Mouse (Mus musculus) embryonic facial prominence, embryonic 12.5 days (tissue): Measurements from ENCODE around the gene Col26a1. TPM values are rescaled to one million over a fixed set of nuclear protein-coding genes. Genes with fewer than 3 reads are reported as not detected.

Experiments
- ATAC-seq: fragments of 200-750 bp; cut with Nextera tagmentation; 2 replicates; pipeline ENCODE4 v1.8.0; 2017; ENCODE audit not compliant: insufficient number of reproducible peaks, insufficient read depth, low FRiP score, low TSS enrichment
- H3K27ac ChIP-seq: fragments of 300-500 bp; sonication (generic); 2 replicates; pipeline ENCODE4 v1.5.1; 2016; ENCODE audit warnings: mild to moderate bottlenecking
- H3K27me3 ChIP-seq: fragments of 300-500 bp; sonication (generic); 2 replicates; pipeline ENCODE4 v1.6.1; 2016; ENCODE audit warnings: mild to moderate bottlenecking, moderate library complexity
- H3K36me3 ChIP-seq: fragments of 300-500 bp; sonication (generic); 2 replicates; pipeline ENCODE4 v1.6.1; 2016; ENCODE audit warnings: mild to moderate bottlenecking
- H3K4me1 ChIP-seq: fragments of 300-500 bp; sonication (generic); 2 replicates; pipeline ENCODE4 v1.6.1; 2016
- H3K4me2 ChIP-seq: fragments of 300-500 bp; sonication (generic); replicated peaks from 2 replicates; pipeline ENCODE4 v1.6.1; 2016; ENCODE audit warnings: mild to moderate bottlenecking, moderate library complexity
- H3K4me3 ChIP-seq: fragments of 300-500 bp; sonication (generic); 2 replicates; pipeline ENCODE4 v1.5.1; 2016; ENCODE audit warnings: mild to moderate bottlenecking
- H3K9ac ChIP-seq: fragments of 300-500 bp; sonication (generic); 2 replicates; pipeline ENCODE4 v1.6.1; 2016; ENCODE audit warnings: mild to moderate bottlenecking, moderate library complexity
- H3K9me3 ChIP-seq: fragments of 300-500 bp; sonication (generic); 2 replicates; pipeline ENCODE4 v1.6.1; 2016; ENCODE audit warnings: mild to moderate bottlenecking, moderate library complexity
- WGBS: fragments of 180-500 bp; shearing (Covaris S2); methylation state at CpG from one replicate; pipeline ENCODE4 v1.1.7; 2016; 5-methylcytosine and 5-hydroxymethylcytosine counted together
- polyA plus RNA-seq: library from polyadenylated mRNA; unstranded; fragments of >200 nt; fragmentation: Nextera tagmentation; extraction: Ambion mirVana; gene quantifications from 2 replicates; pipeline ENCODE4 v1.2.1, GENCODE M21; 2016

Col26a1 gene
- 239 and 242 TPM in 2 replicates for polyA plus RNA-seq

DNA sequence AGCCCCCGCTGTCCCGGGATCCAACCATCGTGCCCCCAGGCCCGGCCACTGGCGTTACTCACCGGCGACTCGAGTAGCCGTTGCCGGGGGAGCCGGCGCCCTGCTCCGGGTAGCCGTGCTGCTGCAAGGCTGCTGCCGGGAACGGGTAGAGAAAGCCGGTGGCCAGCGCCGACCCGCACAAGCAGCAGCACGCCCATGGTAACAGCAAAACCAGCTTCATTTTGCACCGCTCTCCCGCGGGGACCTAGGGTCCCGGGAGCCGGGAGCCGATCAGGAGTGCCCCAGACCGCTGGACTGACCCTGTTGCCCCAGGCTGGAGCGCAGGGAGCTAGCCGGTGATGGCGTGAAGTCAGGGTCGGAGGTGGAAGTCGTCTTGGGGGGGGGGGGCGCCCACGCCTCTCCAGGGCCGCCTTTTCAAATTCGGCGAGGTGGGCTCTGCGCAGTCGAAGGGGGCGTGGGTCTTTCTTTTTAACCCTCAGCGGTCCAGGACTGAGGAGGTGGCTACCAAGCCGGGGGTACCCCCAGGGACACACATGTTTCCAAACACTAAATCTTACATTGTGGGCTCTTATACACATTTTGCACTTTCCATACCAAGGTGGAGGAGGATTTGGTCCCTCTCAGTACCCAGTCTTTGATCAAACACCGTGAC, at the start of gene Col26a1:
TSS of gene Col26a1 (minus strand) at position 422 of the 652 bp plus-strand sequence.
- ATAC-seq, result peak; percentile 30; the same call in 1 of the 2 replicates
- H3K27me3 ChIP-seq, result no peaks in the 10 kb centered on the region
- under 1% methylated on average over 44 of the region's 44 CpGs for WGBS
- H3K9ac ChIP-seq, result peak within 1 kb of the TSS; percentile 96
- peak within 1 kb of the TSS; percentile 95 for H3K27ac ChIP-seq
- H3K4me3 ChIP-seq, result peak within 1 kb of the TSS; percentile 85
- no peaks in the 10 kb centered on the region for H3K9me3 ChIP-seq
- peaks cover 14% of the 10 kb centered on the region for H3K36me3 ChIP-seq
- H3K4me2 ChIP-seq, result peak within 1 kb of the TSS; percentile 48
- peaks cover 33% of the 10 kb centered on the region for H3K4me1 ChIP-seq

DNA sequence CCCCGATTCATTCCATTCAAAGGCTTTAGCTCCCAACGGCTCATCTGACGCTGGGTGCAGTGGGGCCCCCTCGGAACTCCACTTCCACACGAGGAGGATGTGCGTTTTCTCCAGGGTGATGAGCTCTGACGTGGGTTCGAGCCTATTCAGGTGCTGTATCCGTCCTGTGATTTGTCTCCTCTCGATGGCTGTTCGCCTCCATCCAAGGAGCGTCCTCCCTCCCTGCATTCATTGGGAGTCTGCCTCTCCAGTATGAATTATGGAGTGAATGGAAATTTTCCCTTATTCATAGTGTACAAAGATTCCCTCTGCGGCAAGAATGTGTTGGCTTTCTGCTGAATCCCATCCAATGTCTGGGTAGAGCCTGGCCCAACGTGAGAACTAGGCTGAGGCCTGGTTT, 48.9 kb upstream of the Col26a1 start:
- WGBS, result 85% methylated on average over 14 of the region's 14 CpGs
- Histone ChIP-seq H3K27me3 (no peaks in the 10 kb centered on the region), H3K4me1 (no peaks in the 10 kb centered on the region), H3K9me3 (no peaks in the 10 kb centered on the region), H3K36me3 (no peaks in the 10 kb centered on the region), H3K4me3 (no peak overlapping the region), H3K9ac (no peak overlapping the region), H3K4me2 (no peak overlapping the region), H3K27ac (no peak overlapping the region)
- ATAC-seq, result no peak

DNA sequence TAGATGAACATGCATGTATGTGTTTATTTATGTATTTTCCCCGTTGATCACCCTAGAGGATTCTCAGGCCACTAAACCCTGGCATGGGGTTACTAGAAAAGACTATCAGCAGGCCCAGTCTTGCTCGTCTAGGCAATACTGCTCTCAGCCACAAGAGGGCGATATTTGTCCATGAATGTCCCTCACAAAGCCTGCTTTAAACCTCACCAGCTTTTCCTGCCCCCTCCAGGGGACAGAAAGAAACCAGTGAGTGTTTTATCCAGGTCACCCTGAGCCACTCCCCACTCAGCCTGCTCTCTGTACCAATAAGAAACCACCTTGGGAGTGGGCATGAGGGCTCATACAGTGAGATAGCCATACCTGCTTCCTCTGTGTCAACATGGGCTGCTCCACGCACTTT, 46.1 kb upstream of the Col26a1 start:
- Histone ChIP-seq H3K4me3 (no peak overlapping the region), H3K9ac (no peak overlapping the region), H3K9me3 (no peaks in the 10 kb centered on the region), H3K27me3 (no peaks in the 10 kb centered on the region), H3K4me2 (no peak overlapping the region), H3K27ac (no peak overlapping the region), H3K4me1 (no peaks in the 10 kb centered on the region), H3K36me3 (peaks cover 4% of the 10 kb centered on the region; the same call in 1 of the 2 replicates)
- WGBS, result 14% methylated on average over 4 of the region's 4 CpGs
- ATAC-seq, result peak; percentile 37; the same call in 1 of the 2 replicates

DNA sequence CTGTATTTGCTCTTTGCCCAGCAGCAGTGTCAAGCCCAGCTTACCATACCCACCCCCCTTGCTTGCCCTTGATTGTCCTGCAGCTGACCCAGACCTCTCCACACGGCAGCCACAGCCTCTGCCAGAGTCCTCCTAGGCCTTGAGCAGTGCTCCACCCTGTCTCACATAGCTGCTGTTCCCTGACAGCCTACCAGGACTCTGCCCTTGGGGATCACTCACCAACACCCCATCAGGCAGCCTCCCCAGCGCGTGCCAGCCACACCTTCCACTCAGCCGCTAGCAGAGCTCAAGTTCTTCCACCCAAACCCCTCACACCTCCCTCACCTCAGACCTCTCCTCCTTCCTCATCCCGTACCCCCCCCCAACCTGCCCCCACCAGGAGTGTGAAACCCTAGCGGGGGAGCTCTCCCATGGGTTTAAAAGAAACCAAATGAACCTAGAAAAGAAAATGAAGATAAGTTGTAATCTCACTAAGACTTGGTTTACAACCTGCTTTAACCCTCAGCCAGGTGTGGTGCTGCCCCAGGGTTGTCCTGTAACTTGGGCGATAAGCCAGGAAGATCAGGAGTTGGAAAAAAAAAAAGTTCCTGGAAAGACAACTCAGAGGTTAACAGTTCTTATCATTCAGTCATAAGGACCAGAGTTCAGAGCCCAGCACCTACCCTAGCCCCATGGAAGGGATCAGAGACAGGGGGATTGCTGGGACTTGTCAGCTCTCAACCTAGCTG, 40.9 kb upstream of the Col26a1 start:
- Histone ChIP-seq H3K9ac (no peak overlapping the region), H3K4me1 (peaks cover 6% of the 10 kb centered on the region), H3K27ac (no peak overlapping the region), H3K4me2 (no peak overlapping the region), H3K27me3 (no peaks in the 10 kb centered on the region), H3K4me3 (no peak overlapping the region), H3K36me3 (peaks cover 4% of the 10 kb centered on the region; the same call in 1 of the 2 replicates), H3K9me3 (no peaks in the 10 kb centered on the region)
- no peak for ATAC-seq
- WGBS, result 62% methylated on average over 7 of the region's 7 CpGs

DNA sequence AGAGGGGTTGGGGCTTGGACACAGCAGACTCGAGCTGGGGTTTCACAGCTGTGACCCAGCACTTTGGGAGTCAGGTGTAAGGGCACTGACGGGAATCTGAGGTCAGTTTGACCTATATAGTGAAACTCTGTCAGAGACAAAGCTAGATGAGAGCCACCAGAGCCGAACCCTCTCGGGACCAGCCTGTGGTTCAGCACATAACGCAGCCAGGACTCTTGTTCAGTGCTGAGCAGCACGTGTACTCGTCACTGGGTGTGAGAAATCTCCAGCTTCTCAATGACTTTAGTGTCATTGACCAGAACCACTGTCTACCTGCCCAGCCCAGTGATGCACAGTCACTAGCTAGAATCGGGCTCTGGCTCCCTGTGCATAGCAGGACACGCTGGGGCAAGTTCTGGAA, 39.8 kb upstream of the Col26a1 start:
- no peak for ATAC-seq
- Histone ChIP-seq H3K27me3 (no peaks in the 10 kb centered on the region), H3K4me3 (no peak overlapping the region), H3K9ac (no peak overlapping the region), H3K4me2 (no peak overlapping the region), H3K27ac (no peak overlapping the region), H3K4me1 (peaks cover 6% of the 10 kb centered on the region), H3K36me3 (peaks cover 4% of the 10 kb centered on the region; the same call in 1 of the 2 replicates), H3K9me3 (no peaks in the 10 kb centered on the region)
- WGBS, result 80% methylated on average over 9 of the region's 9 CpGs

DNA sequence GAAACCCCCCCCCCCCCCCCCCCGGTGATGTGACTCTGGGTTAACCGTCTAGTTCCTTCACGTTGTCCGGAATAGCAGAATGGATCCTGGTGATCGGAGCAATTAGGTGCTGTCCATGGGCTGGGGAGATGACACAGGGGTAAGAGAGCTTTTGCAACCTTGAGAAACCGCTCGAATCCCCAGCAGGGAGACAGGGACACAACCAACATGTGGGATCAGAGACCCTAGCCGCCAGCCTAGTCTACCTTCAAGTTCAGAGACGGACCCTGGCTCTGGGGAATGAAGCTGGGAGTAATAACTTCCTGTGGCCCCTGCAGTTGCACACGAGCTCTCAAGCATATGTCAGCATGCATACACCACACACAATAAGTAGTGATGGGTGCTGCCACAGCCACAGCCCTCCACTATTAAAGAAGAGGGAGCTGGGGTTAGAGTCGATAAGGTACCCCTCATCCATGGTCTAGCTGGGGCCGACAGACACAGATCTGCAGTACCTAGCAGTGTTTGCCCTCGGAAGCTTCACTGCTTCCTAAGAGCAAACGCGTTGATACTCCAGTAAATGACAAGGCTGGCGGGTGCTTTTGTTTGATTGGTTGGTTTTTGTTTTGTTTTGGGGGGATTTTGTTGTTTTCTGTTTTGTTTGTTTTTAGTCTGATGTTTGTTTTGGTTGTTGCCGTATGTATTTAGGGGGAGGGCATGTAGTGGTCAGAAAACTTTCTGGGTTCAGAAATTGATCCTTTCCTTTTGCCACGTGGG, 36.7 kb upstream of the Col26a1 start:
- H3K4me3 ChIP-seq, result peak overlapping the region; percentile 53
- H3K4me2 ChIP-seq, result peak overlapping the region; percentile 88
- no peak for ATAC-seq
- H3K4me1 ChIP-seq, result peaks cover 6% of the 10 kb centered on the region
- peak overlapping the region; percentile 68 for H3K9ac ChIP-seq
- no peak overlapping the region for H3K27ac ChIP-seq
- no peaks in the 10 kb centered on the region for H3K36me3 ChIP-seq
- H3K9me3 ChIP-seq, result no peaks in the 10 kb centered on the region
- 25% methylated on average over 17 of the region's 18 CpGs for WGBS
- no peaks in the 10 kb centered on the region for H3K27me3 ChIP-seq

DNA sequence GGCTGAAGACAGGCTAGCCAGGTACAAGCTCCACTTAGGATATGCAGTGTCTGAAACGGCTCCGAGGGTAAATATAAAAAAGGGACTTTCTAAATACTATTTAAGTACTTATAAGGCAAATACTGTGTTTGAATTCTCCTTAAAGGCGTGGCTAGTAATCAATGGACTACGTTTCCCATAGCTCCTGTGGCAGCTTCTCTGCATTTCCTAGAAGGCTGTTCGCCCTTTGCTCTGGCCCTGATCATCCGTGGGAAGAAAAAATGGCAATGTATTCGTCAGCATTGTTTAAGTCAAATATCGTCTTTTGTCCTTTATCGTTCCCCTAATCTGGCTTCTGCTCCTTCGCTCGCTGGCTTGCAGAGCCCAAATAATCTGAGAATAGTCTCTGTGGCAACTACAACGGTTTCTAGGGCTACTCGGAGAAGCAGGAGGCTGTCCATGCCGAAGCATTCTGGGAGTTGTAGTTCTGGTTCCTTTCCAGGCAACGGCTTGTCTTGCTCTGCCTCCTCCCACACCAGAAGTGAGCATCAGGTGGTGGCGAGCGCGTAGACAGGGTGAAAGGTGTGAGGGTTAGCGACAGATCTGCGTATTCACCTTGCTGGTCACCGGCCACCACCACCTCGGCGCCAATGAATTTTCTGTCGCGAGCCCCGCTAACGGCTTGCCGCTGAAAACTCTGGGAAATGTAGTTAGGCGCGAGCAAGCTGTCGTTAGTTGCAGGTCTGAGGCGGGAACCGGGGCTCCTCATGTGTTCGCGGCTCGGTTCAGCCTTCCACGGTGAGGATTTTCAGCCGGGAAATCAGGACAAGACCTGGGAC, 35.9 kb upstream of the Col26a1 start:
- Histone ChIP-seq H3K9ac (peak overlapping the region; percentile 68), H3K4me2 (peak overlapping the region; percentile 88), H3K4me3 (peak overlapping the region; percentile 53), H3K4me1 (peaks cover 6% of the 10 kb centered on the region), H3K27me3 (no peaks in the 10 kb centered on the region), H3K27ac (no peak overlapping the region), H3K36me3 (no peaks in the 10 kb centered on the region), H3K9me3 (no peaks in the 10 kb centered on the region)
- peak; percentile 84 for ATAC-seq
- WGBS, result 4% methylated on average over 38 of the region's 38 CpGs

DNA sequence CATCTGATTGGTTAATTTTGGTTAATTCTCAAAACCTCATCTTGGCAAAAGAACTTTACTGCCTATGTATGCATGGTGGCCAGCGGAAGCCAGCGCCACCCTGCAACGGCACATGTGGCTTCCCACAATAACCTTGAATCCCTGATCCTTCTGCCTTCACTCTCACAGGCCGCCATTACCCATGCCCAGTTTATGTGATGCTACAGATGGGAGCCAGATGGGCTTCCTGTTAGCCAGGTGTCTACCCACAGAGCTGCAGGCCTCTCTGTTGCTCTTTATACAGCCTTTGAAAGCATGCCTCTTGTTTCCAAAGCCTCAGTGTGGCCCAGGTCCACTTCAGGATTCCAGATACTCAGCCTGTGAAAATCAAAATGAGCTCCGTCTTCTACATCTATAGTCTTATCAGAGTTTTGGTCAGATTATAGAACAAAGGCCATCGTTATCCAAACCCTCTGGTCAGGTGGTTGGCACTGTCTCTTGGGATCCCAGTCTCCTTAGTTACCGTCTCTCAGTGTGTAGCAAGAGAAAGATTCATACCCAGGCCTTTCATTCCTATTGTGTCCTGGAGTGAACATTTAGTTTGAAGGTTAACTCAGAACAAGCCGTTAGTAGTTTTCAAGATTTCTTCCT, 34.7 kb upstream of the Col26a1 start:
- Histone ChIP-seq H3K4me2 (no peak overlapping the region), H3K36me3 (peaks cover 11% of the 10 kb centered on the region), H3K27me3 (no peaks in the 10 kb centered on the region), H3K4me1 (peaks cover 6% of the 10 kb centered on the region), H3K9me3 (no peaks in the 10 kb centered on the region), H3K4me3 (no peak overlapping the region), H3K9ac (no peak overlapping the region), H3K27ac (no peak overlapping the region)
- ATAC-seq, result no peak
- 95% methylated on average over 8 of the region's 8 CpGs for WGBS

DNA sequence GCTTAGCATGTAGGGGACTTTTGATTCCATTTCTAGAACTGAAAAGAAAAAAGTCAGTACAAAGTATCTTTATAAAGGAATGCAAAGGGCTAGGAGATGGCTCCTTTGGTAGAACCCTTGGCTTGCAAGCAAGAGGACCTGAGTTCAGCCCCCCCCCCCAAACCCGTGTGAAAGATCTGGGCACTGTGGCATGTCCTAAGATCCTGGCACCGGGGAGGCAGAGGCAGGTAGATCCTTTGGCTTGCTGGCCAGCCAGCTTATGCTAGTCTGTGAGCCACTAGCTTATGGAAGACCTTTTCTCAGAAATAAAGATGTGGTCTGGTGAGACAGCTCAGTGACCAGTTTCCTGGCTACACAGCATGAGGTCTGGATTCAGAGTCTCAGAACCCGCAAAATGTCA, 31.2 kb upstream of the Col26a1 start:
- WGBS, result 82% methylated on average over 3 of the region's 3 CpGs
- Histone ChIP-seq H3K4me3 (no peak overlapping the region), H3K36me3 (peaks cover 23% of the 10 kb centered on the region), H3K9me3 (no peaks in the 10 kb centered on the region), H3K9ac (no peak overlapping the region), H3K27me3 (no peaks in the 10 kb centered on the region), H3K27ac (no peak overlapping the region), H3K4me2 (no peak overlapping the region), H3K4me1 (peaks cover 2% of the 10 kb centered on the region; the same call in 1 of the 2 replicates)
- ATAC-seq, result no peak

DNA sequence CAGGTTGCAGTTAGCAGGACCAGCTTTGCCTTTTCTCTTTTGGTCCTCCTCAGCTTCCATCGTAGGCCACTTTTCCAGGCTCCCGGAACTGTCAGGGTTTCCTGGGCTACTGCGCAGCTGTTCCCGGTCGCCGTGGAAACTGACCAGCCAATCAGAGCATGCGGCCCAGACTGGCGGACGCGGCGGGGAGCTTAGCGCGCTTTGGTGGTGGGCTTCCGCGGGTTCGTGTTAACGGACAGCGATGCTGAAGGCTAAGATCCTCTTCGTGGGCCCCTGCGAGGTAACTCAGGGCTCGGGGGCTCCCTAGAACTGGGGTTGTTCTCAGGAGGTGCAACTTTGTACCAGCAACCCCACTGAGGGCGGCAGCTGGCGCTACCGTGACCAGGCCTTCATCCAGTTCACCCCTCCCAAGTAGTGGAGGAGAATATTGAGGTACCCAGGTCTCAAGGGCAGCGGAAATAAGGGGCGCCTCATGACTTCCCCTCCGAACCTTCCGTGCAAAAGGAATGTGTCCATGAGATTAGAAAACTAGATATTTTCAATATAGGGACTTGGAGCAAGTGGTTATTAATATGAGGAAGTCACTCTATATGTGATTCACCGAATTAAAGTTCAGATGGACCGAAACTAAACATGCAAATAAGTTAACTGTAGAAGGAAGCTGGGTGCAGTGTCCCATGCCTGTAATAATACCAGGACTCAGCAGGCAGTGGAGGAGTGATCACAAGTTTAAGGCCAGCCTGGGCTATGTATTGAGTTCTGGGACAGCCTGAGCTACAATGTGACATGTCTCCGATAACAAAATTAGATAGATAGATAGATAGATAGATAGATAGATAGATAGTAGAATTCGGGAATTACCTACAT, 25.2 kb upstream of the Col26a1 start, which contains the start of gene Ift22:
TSS of gene Ift22 (plus strand) at position 160 of the 867 bp plus-strand sequence.
- ATAC-seq, result peak; percentile 85
- WGBS, result 10% methylated on average over 32 of the region's 32 CpGs
- no peaks in the 10 kb centered on the region for H3K27me3 ChIP-seq
- no peak within 1 kb of the TSS for H3K27ac ChIP-seq
- peaks cover 17% of the 10 kb centered on the region for H3K36me3 ChIP-seq
- peak within 1 kb of the TSS; percentile 61 for H3K4me2 ChIP-seq
- H3K9ac ChIP-seq, result peak within 1 kb of the TSS; percentile 66
- H3K4me1 ChIP-seq, result peaks cover 11% of the 10 kb centered on the region
- no peaks in the 10 kb centered on the region for H3K9me3 ChIP-seq
- H3K4me3 ChIP-seq, result peak within 1 kb of the TSS; percentile 69
